Mouse (Mus musculus): ENCODE measurements at regions not wholly inside any gene's neighbourhood (a gene's known extent, or its start where the extent isn't known, plus 50 kb on each side); places are given as distances from the start of the nearest gene placed in this dataset.

- in situ Hi-C loops (cut with MboI, MseI), result no loop called here
These were observed 82.5 kb upstream of the Xcl1 start for GRCm38 (mm10) chr1:165017793-165018192.

GRCm38 (mm10) chr1:165014328-165014727 lies 79.0 kb upstream of the Xcl1 start:
- in situ Hi-C loops (cut with MboI, MseI), result no loop called here

GRCm38 (mm10) chr1:165013428-165013827 lies 78.1 kb upstream of the Xcl1 start:
- in situ Hi-C loops (cut with MboI, MseI), result no loop called here

- in situ Hi-C loops (cut with MboI, MseI), result no loop called here
These were observed 77.0 kb upstream of the Xcl1 start for GRCm38 (mm10) chr1:165012376-165012775.

GRCm38 (mm10) chr1:164999515-164999914 lies 64.2 kb upstream of the Xcl1 start:
- in situ Hi-C loops (cut with MboI, MseI), result loop anchor here (25.0 kb wide), 1 partner anchor 1013 kb away; the partner anchor contains the start of gene Pou2f1

- in situ Hi-C loops (cut with MboI, MseI), result loop anchor here (25.0 kb wide), 1 partner anchor 1014 kb away; the partner anchor contains the start of gene Pou2f1
These were observed 63.3 kb upstream of the Xcl1 start for GRCm38 (mm10) chr1:164998621-164999020.

GRCm38 (mm10) chr1:164997660-164998059 lies 62.3 kb upstream of the Xcl1 start:
- in situ Hi-C loops (cut with MboI, MseI), result loop anchor here (25.0 kb wide), 1 partner anchor 1015 kb away; the partner anchor contains the start of gene Pou2f1

- in situ Hi-C loops (cut with MboI, MseI), result loop anchor here (25.0 kb wide), 1 partner anchor 1018 kb away; the partner anchor contains the start of gene Pou2f1
These were observed 58.9 kb upstream of the Xcl1 start for GRCm38 (mm10) chr1:164994247-164994660.

GRCm38 (mm10) chr1:164993175-164993875 lies 58.0 kb upstream of the Xcl1 start:
- in situ Hi-C loops (cut with MboI, MseI), result loop anchor here (25.0 kb wide), 1 partner anchor 1019 kb away; the partner anchor contains the start of gene Pou2f1

GRCm38 (mm10) chr1:164988982-164989381 lies 53.7 kb upstream of the Xcl1 start:
- in situ Hi-C loops (cut with MboI, MseI), result loop anchor here (25.0 kb wide), 1 partner anchor 1023 kb away; the partner anchor contains the start of gene Pou2f1

- in situ Hi-C loops (cut with MboI, MseI), result loop anchor here (25.0 kb wide), 1 partner anchor 1024 kb away; the partner anchor contains the start of gene Pou2f1
These were observed 52.9 kb upstream of the Xcl1 start for GRCm38 (mm10) chr1:164988191-164988590.

- in situ Hi-C loops (cut with MboI, MseI), result loop anchor here (25.0 kb wide), 1 partner anchor 1027 kb away; the partner anchor contains the start of gene Pou2f1
These were observed 50.2 kb upstream of the Xcl1 start for GRCm38 (mm10) chr1:164985521-164985920.
